Mouse (Mus musculus) adrenal gland (tissue): ENCODE results near the gene Myo1g.

ENCODE experiments used
- intact Hi-C: fragments of 180-260 bp; cut with DNase I; formaldehyde crosslinking; loops from one replicate; pipeline ENCODE4 v1.15.1; 2025
- long read RNA-seq, 2 experiments: library from polyadenylated mRNA; unstranded; transcript quantifications; one replicate each; pipeline ENCODE4 v2.0.0; 2020; ENCODE audit warnings: borderline replicate concordance in 1 of 2; ENCODE audit not compliant: insufficient replicate concordance in 1 of 2

The Myo1g gene
- long read RNA-seq, experiment 1, partial matches to known transcripts: 0 of 3 reads
- long read RNA-seq, experiment 1, other reads (novel, unspliced or antisense): 2 of 3 reads
- long read RNA-seq, experiment 2, partial matches to known transcripts: 0 of 2 reads
- long read RNA-seq, experiment 2, other reads (novel, unspliced or antisense): 2 of 2 reads

GRCm38 (mm10) chr11:6520507-6521173 lies at the start of gene Myo1g:
Gene Myo1g, minus strand, starts transcription at chr11:6520965.
- intact Hi-C loops: no loop called here

- intact Hi-C loops: no loop called here
Measured at GRCm38 (mm10) chr11:6569410-6569777, 48.6 kb upstream of the Myo1g start.

GRCm38 (mm10) chr11:6568584-6569409 lies 48.0 kb upstream of the Myo1g start:
- intact Hi-C loops: no loop called here

- intact Hi-C loops: no loop called here
Measured at GRCm38 (mm10) chr11:6567951-6568350, 47.2 kb upstream of the Myo1g start.

- intact Hi-C loops: no loop called here
Measured at GRCm38 (mm10) chr11:6566496-6566895, 45.7 kb upstream of the Myo1g start.

GRCm38 (mm10) chr11:6563201-6563600 lies 42.4 kb upstream of the Myo1g start:
- intact Hi-C loops: no loop called here

GRCm38 (mm10) chr11:6562359-6562758 lies 41.6 kb upstream of the Myo1g start:
- intact Hi-C loops: no loop called here

GRCm38 (mm10) chr11:6561474-6561873 lies 40.7 kb upstream of the Myo1g start:
- intact Hi-C loops: no loop called here

GRCm38 (mm10) chr11:6560655-6561360 lies 40.0 kb upstream of the Myo1g start:
- intact Hi-C loops: no loop called here

GRCm38 (mm10) chr11:6559996-6560395 lies 39.2 kb upstream of the Myo1g start:
- intact Hi-C loops: no loop called here

GRCm38 (mm10) chr11:6558234-6558633 lies 37.5 kb upstream of the Myo1g start:
- intact Hi-C loops: no loop called here

- intact Hi-C loops: no loop called here
Measured at GRCm38 (mm10) chr11:6550201-6550600, 29.4 kb upstream of the Myo1g start.

- intact Hi-C loops: no loop called here
Measured at GRCm38 (mm10) chr11:6549770-6550169, 29.0 kb upstream of the Myo1g start.

GRCm38 (mm10) chr11:6547696-6548325 lies 27.0 kb upstream of the Myo1g start:
- intact Hi-C loops: no loop called here

GRCm38 (mm10) chr11:6547037-6547680 lies 26.4 kb upstream of the Myo1g start:
- intact Hi-C loops: no loop called here

GRCm38 (mm10) chr11:6546205-6547013 lies 25.6 kb upstream of the Myo1g start, which contains the start of gene Ccm2:
Gene Ccm2, plus strand, starts transcription at chr11:6546887.
- intact Hi-C loops: no loop called here

- intact Hi-C loops: no loop called here
Measured at GRCm38 (mm10) chr11:6545857-6546192, 25.1 kb upstream of the Myo1g start.

GRCm38 (mm10) chr11:6545186-6545856 lies 24.6 kb upstream of the Myo1g start:
- intact Hi-C loops: no loop called here

GRCm38 (mm10) chr11:6544683-6545082 lies 23.9 kb upstream of the Myo1g start:
- intact Hi-C loops: no loop called here
